Mouse (Mus musculus) cerebellum, adult 2 months (tissue): Measurements from ENCODE around the gene Mok.

Experiments
- CTCF ChIP-seq: fragments of 200-500 bp; IDR thresholded peaks from 2 replicates; pipeline ENCODE4 v1.5.1; 2011; ENCODE audit warnings: low read depth, mild to moderate bottlenecking, control low read depth, low read length, moderate library complexity, borderline replicate concordance; ENCODE audit not compliant: insufficient read depth
- POLR2A ChIP-seq: fragments of 200-500 bp; IDR thresholded peaks from 2 replicates; pipeline ENCODE4 v1.6.1; 2011; ENCODE audit warnings: low read length, control low read depth, borderline replicate concordance; ENCODE audit not compliant: insufficient read depth

DNA sequence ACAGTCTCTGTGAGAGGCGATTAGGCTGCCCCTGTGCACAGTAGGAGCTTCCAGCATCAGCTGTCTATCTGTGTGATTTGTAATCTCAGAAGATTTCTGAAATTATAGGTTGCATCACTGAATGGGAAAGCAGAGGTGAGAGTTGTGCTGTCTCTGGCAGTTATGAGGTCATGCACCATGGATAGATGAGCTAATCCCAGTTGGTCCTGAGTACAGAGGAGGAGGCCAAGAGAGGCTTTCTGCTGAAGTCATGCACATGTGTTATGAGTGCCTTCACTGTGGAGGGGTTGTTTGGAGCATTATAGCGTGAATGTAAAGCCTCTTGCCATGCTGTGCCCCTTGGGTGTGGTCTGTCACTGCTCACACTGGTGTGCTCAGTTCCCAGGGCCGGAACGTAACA, 50.2 kb downstream of the Mok start:
- no peak for TF ChIP-seq CTCF
- no peak for TF ChIP-seq POLR2A
